Mouse (Mus musculus) liver, postnatal 0 days (tissue): ENCODE measurements around the gene Meis2. TPM values are rescaled to one million over a fixed set of nuclear protein-coding genes. Genes with fewer than 3 reads are reported as not detected.

Experiments used
- ATAC-seq: fragments of 200-750 bp; cut with Nextera tagmentation; 2 replicates; pipeline ENCODE4 v1.8.0; 2017; ENCODE audit warnings: mild to moderate bottlenecking, moderate library complexity
- DNase-seq: peaks from one replicate; pipeline ENCODE4 v3.0.0-alpha.2; 2016
- H3K27ac ChIP-seq: fragments of 300-500 bp; sonication (generic); 2 replicates; pipeline ENCODE4 v1.5.1; 2014; ENCODE audit warnings: antibody characterized with exemption, moderate library complexity, mild to moderate bottlenecking, low read depth
- H3K27me3 ChIP-seq: fragments of 300-500 bp; sonication (generic); 2 replicates; pipeline ENCODE4 v1.6.1; 2014; ENCODE audit warnings: low read length, control low read depth, mixed read lengths; ENCODE audit not compliant: insufficient read depth
- H3K36me3 ChIP-seq: fragments of 300-500 bp; sonication (generic); replicated peaks from 2 replicates; pipeline ENCODE4 v1.6.1; 2014; ENCODE audit warnings: mild to moderate bottlenecking, control low read depth, low read length, moderate library complexity, mixed read lengths; ENCODE audit not compliant: insufficient read depth
- H3K4me1 ChIP-seq: fragments of 300-500 bp; sonication (generic); 2 replicates; pipeline ENCODE4 v1.6.1; 2014; ENCODE audit warnings: antibody characterized with exemption, mild to moderate bottlenecking, control low read depth; ENCODE audit not compliant: insufficient read depth
- H3K4me2 ChIP-seq: fragments of 300-500 bp; sonication (generic); 2 replicates; pipeline ENCODE4 v1.6.1; 2014; ENCODE audit warnings: low read depth, mild to moderate bottlenecking, low read length, moderate library complexity, mixed read lengths
- H3K4me3 ChIP-seq: fragments of 300-500 bp; sonication (generic); 2 replicates; pipeline ENCODE4 v1.5.1; 2014; ENCODE audit warnings: low read depth, low read length
- H3K9ac ChIP-seq: fragments of 300-500 bp; sonication (generic); replicated peaks from 2 replicates; pipeline ENCODE4 v1.6.1; 2014; ENCODE audit warnings: mild to moderate bottlenecking, moderate library complexity
- H3K9me3 ChIP-seq: fragments of 300-500 bp; sonication (generic); 2 replicates; pipeline ENCODE4 v1.6.1; 2016; ENCODE audit warnings: mild to moderate bottlenecking, control low read depth, low read length, mixed read lengths
- CTCF ChIP-seq: sonication (generic); IDR thresholded peaks from 2 replicates; pipeline ENCODE4 v1.5.1; 2016; ENCODE audit warnings: antibody characterized with exemption, low read depth
- EP300 ChIP-seq: IDR thresholded peaks from 2 replicates; pipeline ENCODE4 v1.6.1; 2016; ENCODE audit warnings: antibody characterized with exemption, low read depth, mild to moderate bottlenecking
- WGBS: fragments of 180-500 bp; shearing (Covaris S2); extraction: QIAGEN DNeasy Blood & Tissue Kit; methylation state at CpG from one replicate; pipeline ENCODE4 v1.1.7; 2014; ENCODE audit not compliant: insufficient replicate concordance; 5-methylcytosine and 5-hydroxymethylcytosine counted together
- polyA plus RNA-seq: library from polyadenylated mRNA; unstranded; fragments of >200 nt; fragmentation: Nextera tagmentation; extraction: Ambion mirVana; gene quantifications from 2 replicates; pipeline ENCODE4 v1.2.1, GENCODE M21; 2015

Gene Meis2
- polyA plus RNA-seq, 1 experiment from 2014 or later, result 2.0 TPM

DNA sequence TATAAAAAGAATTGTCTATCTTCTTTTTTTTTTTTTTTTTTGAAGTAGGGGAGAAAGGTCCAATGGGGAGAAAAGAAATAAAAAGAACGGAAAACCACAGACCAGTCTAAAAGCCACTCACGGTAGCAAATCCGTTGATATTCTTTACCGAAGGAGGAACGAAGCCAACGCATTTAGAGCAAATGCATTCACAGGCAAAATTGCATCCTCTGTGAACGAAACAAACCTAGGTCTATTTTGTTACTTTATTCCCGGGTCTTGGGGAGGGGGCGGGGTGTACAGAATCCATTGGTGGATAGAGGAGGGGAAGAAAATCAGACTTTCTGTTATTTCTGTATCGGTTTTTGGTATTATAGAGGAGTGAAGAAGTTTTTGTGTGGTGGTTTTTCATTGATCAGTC lies 206.7 kb downstream of the Meis2 start:
- DNase-seq (no peak), ATAC-seq (no peak)
- H3K4me3 ChIP-seq, result no peak overlapping the region; the same call in 1 of the 2 replicates
- WGBS, result 3% methylated on average over 10 of the region's 10 CpGs
- H3K4me2 ChIP-seq, result no peak overlapping the region
- H3K9ac ChIP-seq, result no peak overlapping the region
- no peaks in the 10 kb centered on the region for H3K4me1 ChIP-seq
- H3K27me3 ChIP-seq, result peaks cover 76% of the 10 kb centered on the region
- no peak overlapping the region for H3K27ac ChIP-seq
- H3K9me3 ChIP-seq, result no peaks in the 10 kb centered on the region
- no peaks in the 10 kb centered on the region for H3K36me3 ChIP-seq
- TF ChIP-seq EP300 (no peak), CTCF (no peak)

- Histone ChIP-seq H3K4me3 (no peak overlapping the region), H3K4me1 (no peaks in the 10 kb centered on the region), H3K36me3 (no peaks in the 10 kb centered on the region), H3K27ac (no peak overlapping the region), H3K4me2 (no peak overlapping the region), H3K27me3 (peaks cover 79% of the 10 kb centered on the region), H3K9ac (no peak overlapping the region), H3K9me3 (no peaks in the 10 kb centered on the region)
- TF ChIP-seq CTCF (no peak), EP300 (no peak)
- 16% methylated on average over 8 of the region's 8 CpGs for WGBS
- DNase-seq (no peak), ATAC-seq (no peak)
These were observed 207.4 kb downstream of the Meis2 start for GRCm38 (mm10) chr2:115858246-115858645.

- no peak overlapping the region for H3K4me2 ChIP-seq
- TF ChIP-seq CTCF (no peak), EP300 (no peak)
- peaks cover 87% of the 10 kb centered on the region for H3K27me3 ChIP-seq
- no peak overlapping the region for H3K4me3 ChIP-seq
- no peaks in the 10 kb centered on the region for H3K36me3 ChIP-seq
- no peak overlapping the region for H3K9ac ChIP-seq
- H3K4me1 ChIP-seq, result peaks cover 5% of the 10 kb centered on the region; the same call in 1 of the 2 replicates
- ATAC-seq, result no peak
- no peak for DNase-seq
- H3K9me3 ChIP-seq, result no peaks in the 10 kb centered on the region
- 25% methylated on average over 11 of the region's 11 CpGs for WGBS
- H3K27ac ChIP-seq, result no peak overlapping the region
These were observed 208.2 kb downstream of the Meis2 start for GRCm38 (mm10) chr2:115857123-115858080.

DNA sequence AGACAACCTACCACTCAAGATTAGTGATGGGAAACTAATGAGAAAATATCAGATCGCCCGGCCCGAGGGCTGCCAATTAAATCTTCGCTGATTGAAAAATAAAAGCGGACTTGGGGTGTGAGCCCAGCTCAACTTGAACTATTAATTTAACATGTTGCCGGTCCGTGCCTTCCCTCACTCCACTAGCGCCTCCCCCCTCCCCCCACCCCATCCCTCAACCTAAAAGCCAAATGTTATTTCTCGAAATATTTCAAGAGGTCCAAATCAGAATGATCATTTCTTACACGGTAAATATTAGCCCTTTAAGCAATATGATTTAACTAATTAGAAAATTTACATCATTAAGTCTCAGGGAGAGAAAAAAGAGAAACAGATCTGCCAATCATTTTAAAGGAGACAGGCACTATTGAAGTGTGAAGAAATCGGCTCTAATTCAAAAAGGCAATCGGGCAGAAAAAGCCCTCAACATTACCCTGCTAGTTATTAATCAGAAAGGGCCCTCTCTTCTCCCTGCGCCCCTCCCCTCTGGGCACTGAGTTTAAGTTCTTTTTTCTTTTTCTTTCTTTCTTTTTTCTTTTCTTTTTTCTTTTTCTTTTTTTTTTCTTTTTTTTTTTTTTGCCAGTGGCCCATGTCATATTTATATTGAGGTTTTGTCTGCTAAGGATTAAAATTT lies 209.1 kb downstream of the Meis2 start:
- Histone ChIP-seq H3K36me3 (no peaks in the 10 kb centered on the region), H3K4me3 (peak overlapping the region; percentile 34; the same call in 1 of the 2 replicates), H3K9ac (no peak overlapping the region), H3K4me1 (peaks cover 5% of the 10 kb centered on the region; the same call in 1 of the 2 replicates), H3K9me3 (no peaks in the 10 kb centered on the region), H3K27me3 (peaks cover 94% of the 10 kb centered on the region), H3K27ac (no peak overlapping the region), H3K4me2 (peak overlapping the region; percentile 55)
- 8% methylated on average over 13 of the region's 13 CpGs for WGBS
- no peak for DNase-seq
- no peak for TF ChIP-seq CTCF
- TF ChIP-seq EP300, result no peak
- ATAC-seq, result no peak

DNA sequence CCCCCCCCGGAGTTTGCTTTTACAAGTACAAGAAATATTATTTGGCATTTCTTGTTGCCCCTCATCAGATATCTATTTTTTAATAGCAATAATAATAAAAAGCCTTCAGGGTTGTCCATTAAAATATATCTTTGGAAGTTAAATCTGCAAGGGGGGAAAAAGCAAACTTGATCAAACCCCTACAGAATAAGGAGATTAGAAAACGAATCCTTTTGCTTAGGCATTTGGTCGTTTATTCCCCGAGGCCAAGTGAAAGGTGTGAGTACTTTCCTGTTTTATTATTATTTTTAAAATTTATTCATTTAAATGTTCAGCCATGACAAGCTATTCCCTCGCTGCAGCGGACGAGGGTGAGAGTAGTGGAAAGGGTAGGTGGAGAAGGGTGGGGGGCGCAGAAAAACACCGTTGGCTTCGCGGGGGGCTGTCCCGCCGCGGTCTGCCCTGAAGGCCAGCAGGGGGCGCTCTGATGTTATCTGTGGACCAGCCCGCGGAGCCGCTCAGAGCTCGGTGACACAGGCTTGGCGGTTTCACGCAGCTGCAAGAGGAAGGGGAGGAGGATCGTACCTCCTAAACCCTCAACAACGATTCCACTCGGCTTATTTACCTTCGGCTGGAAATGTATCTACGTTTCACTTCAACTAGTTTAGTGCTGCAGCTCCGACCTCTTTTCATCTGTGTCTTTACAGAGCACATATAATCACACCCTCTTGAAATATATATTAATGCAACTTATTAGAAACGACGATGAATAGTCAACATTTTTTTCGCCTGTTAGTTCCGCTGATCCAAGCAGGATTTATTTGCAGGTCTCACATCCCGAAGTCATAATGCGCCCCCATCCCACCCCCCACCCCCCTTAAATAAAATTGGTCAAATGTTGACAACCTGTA lies 209.9 kb downstream of the Meis2 start:
- peak overlapping the region; percentile 34 for H3K4me3 ChIP-seq
- peak; percentile 80 for ATAC-seq
- H3K4me1 ChIP-seq, result peaks cover 5% of the 10 kb centered on the region; the same call in 1 of the 2 replicates
- no peaks in the 10 kb centered on the region for H3K9me3 ChIP-seq
- peaks cover 87% of the 10 kb centered on the region for H3K27me3 ChIP-seq
- no peak overlapping the region for H3K27ac ChIP-seq
- H3K36me3 ChIP-seq, result no peaks in the 10 kb centered on the region
- 1% methylated on average over 33 of the region's 33 CpGs for WGBS
- TF ChIP-seq CTCF, result peak; percentile 90
- no peak for TF ChIP-seq EP300
- no peak overlapping the region for H3K9ac ChIP-seq
- peak overlapping the region; percentile 55 for H3K4me2 ChIP-seq
- peak; percentile 84 for DNase-seq
